24 mouse cellular contexts compared by ENCODE assay signal in the genomic region with DNA sequence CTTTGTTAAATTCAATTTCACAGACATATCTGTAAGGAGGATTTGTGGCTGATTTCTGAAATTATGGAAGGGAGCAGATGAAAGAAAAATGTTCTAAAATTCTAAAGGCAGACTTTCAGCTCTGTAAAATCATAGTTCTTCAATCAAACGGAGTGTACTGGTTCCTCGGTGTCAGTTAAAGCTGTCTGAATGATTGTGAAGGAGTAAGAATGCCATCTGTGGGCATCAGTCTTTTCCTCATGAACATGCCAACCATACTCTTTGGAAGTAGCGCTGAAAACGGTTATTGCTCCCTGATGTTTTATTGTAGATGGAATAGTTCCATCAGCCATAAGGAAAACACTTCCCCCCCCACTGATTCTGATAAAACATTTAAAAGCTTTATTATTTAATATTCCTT.
DNase-seq lines count a peak whose midpoint lies in the region; ATAC-seq and TF ChIP-seq lines count a peak whose summit lies in the region.
"Had no signal": no experiment of that assay in that cellular context is flagged by ENCODE, and none has a peak within 500 bp of the region (broad histone marks: within the 10 kb centered on the region; RNA-seq: fewer than 3 reads in every experiment).

No protein-coding gene starts in this region.

- no peak overlapping the region for H3K4me2 ChIP-seq in forebrain, embryonic 14.5 days (ENCODE audit: low read length)
- no peak overlapping the region for H3K4me2 ChIP-seq in forebrain, embryonic 13.5 days
- no peak overlapping the region for H3K4me2 ChIP-seq in forebrain, postnatal 0 days (ENCODE audit: low read depth)
- no peak overlapping the region for H3K4me2 ChIP-seq in midbrain, postnatal 0 days (ENCODE audit: low read depth, low read length, poor library complexity, severe bottlenecking)
- H3K4me2 ChIP-seq in midbrain, embryonic 14.5 days (ENCODE audit: low read length) = no peak overlapping the region
- H3K4me2 ChIP-seq: embryonic facial prominence, embryonic 13.5 days; heart, embryonic 11.5 days; hindbrain, embryonic 12.5 days; hindbrain, embryonic 15.5 days had no signal

- no peaks in the 10 kb centered on the region for H3K4me1 ChIP-seq in forebrain, embryonic 14.5 days (ENCODE audit: control insufficient read depth, insufficient read depth, low read length)
- no peaks in the 10 kb centered on the region for H3K4me1 ChIP-seq in forebrain, embryonic 13.5 days
- no peaks in the 10 kb centered on the region for H3K4me1 ChIP-seq in forebrain, postnatal 0 days (ENCODE audit: insufficient read depth)
- no peaks in the 10 kb centered on the region for H3K4me1 ChIP-seq in forebrain, embryonic 10.5 days
- no peaks in the 10 kb centered on the region for H3K4me1 ChIP-seq in midbrain, postnatal 0 days (ENCODE audit: insufficient read depth, low read length)
- H3K4me1 ChIP-seq in midbrain, embryonic 14.5 days (ENCODE audit: control insufficient read depth, insufficient read depth, low read length) = no peaks in the 10 kb centered on the region
- H3K4me1 ChIP-seq: embryonic facial prominence, embryonic 10.5 days; embryonic facial prominence, embryonic 13.5 days; hindbrain, embryonic 12.5 days; hindbrain, embryonic 15.5 days had no signal

- H3K9ac ChIP-seq in forebrain, embryonic 14.5 days (ENCODE audit: low read length) = no peak overlapping the region
- H3K9ac ChIP-seq in forebrain, embryonic 13.5 days = no peak overlapping the region
- no peak overlapping the region for H3K9ac ChIP-seq in forebrain, postnatal 0 days
- no peak overlapping the region for H3K9ac ChIP-seq in midbrain, postnatal 0 days (replicated peaks; ENCODE audit: low read length, poor library complexity, severe bottlenecking)
- H3K9ac ChIP-seq in midbrain, embryonic 14.5 days (replicated peaks; ENCODE audit: low read length) = no peak overlapping the region
- H3K9ac ChIP-seq: embryonic facial prominence, embryonic 13.5 days; hindbrain, embryonic 12.5 days; hindbrain, embryonic 15.5 days had no signal

- WGBS in forebrain, embryonic 14.5 days = 71% methylated on average over 4 of the region's 4 CpGs
- WGBS in forebrain, embryonic 13.5 days = 87% methylated on average over 4 of the region's 4 CpGs
- 54% methylated on average over 4 of the region's 4 CpGs for WGBS in forebrain, postnatal 0 days
- 85% methylated on average over 4 of the region's 4 CpGs for WGBS in forebrain, embryonic 10.5 days
- WGBS in midbrain, postnatal 0 days = 75% methylated on average over 4 of the region's 4 CpGs
- WGBS in midbrain, embryonic 14.5 days = 87% methylated on average over 4 of the region's 4 CpGs

- intact Hi-C loops in left cerebral cortex, postnatal 36 days (cut with DNase I) = no loop called here

- H3K27me3 ChIP-seq in forebrain, embryonic 14.5 days (replicated peaks; ENCODE audit: control insufficient read depth, insufficient read depth, low read length) = no peaks in the 10 kb centered on the region
- H3K27me3 ChIP-seq in forebrain, embryonic 13.5 days = no peaks in the 10 kb centered on the region
- H3K27me3 ChIP-seq in forebrain, postnatal 0 days (ENCODE audit: insufficient read depth, low read length) = no peaks in the 10 kb centered on the region
- H3K27me3 ChIP-seq in forebrain, embryonic 10.5 days (ENCODE audit: poor library complexity, severe bottlenecking) = no peaks in the 10 kb centered on the region
- H3K27me3 ChIP-seq in midbrain, postnatal 0 days (ENCODE audit: insufficient read depth, low read length) = no peaks in the 10 kb centered on the region
- H3K27me3 ChIP-seq in midbrain, embryonic 14.5 days (ENCODE audit: control insufficient read depth, insufficient read depth, low read length) = no peaks in the 10 kb centered on the region
- H3K27me3 ChIP-seq: embryonic facial prominence, embryonic 13.5 days; hindbrain, embryonic 12.5 days; hindbrain, embryonic 15.5 days had no signal

- DNase-seq in forebrain, embryonic 14.5 days (ENCODE audit: low spot score) = peak; percentile 30
- peak; percentile 41 for DNase-seq in forebrain, postnatal 0 days
- DNase-seq in forebrain, embryonic 10.5 days (ENCODE audit: extremely low spot score, low spot score) = no peak
- DNase-seq in midbrain, postnatal 0 days (ENCODE audit: low spot score) = peak; percentile 3
- no peak for DNase-seq in midbrain, embryonic 14.5 days
- no peak for DNase-seq in left cerebral cortex, postnatal 36 days (ENCODE audit: low spot score in 2 of 2)
- DNase-seq: adrenal gland, adult 8-10 months; adrenal gland, postnatal 25 days; cerebellum, adult 11-12 months; cerebellum, adult 8-10 months; cerebellum, postnatal 10 days; cerebellum, postnatal 36 days; embryo, embryonic 11 days; gastrocnemius, adult 2 months; gastrocnemius, postnatal 14 days; heart, adult 11 months had no signal

- no peak for TF ChIP-seq CTCF in forebrain, postnatal 0 days (IDR thresholded peaks at IDR 0.05; ENCODE audit: low read depth)
- TF ChIP-seq CTCF in midbrain, postnatal 0 days (IDR thresholded peaks at IDR 0.05) = no peak

- no peak overlapping the region for H3K4me3 ChIP-seq in forebrain, embryonic 14.5 days (ENCODE audit: low read depth, low read length)
- no peak overlapping the region for H3K4me3 ChIP-seq in forebrain, embryonic 13.5 days
- H3K4me3 ChIP-seq in forebrain, postnatal 0 days (ENCODE audit: low read depth, low read length) = no peak overlapping the region
- no peak overlapping the region for H3K4me3 ChIP-seq in forebrain, embryonic 10.5 days
- H3K4me3 ChIP-seq in midbrain, postnatal 0 days (ENCODE audit: low read depth, low read length) = no peak overlapping the region
- no peak overlapping the region for H3K4me3 ChIP-seq in midbrain, embryonic 14.5 days (replicated peaks; ENCODE audit: low read depth, low read length)
- H3K4me3 ChIP-seq: embryonic facial prominence, embryonic 10.5 days; embryonic facial prominence, embryonic 13.5 days; erythroblast, embryonic 14.5 days; gastrocnemius, adult 2 months; hindbrain, embryonic 12.5 days; hindbrain, embryonic 15.5 days had no signal

- no peak overlapping the region for H3K27ac ChIP-seq in forebrain, embryonic 14.5 days (ENCODE audit: low read depth, low read length)
- no peak overlapping the region for H3K27ac ChIP-seq in forebrain, embryonic 13.5 days
- H3K27ac ChIP-seq in forebrain, postnatal 0 days (ENCODE audit: low read depth, low read length) = no peak overlapping the region
- H3K27ac ChIP-seq in forebrain, embryonic 10.5 days = no peak overlapping the region
- no peak overlapping the region for H3K27ac ChIP-seq in midbrain, postnatal 0 days (ENCODE audit: low read depth, low read length)
- no peak overlapping the region for H3K27ac ChIP-seq in midbrain, embryonic 14.5 days (replicated peaks; ENCODE audit: low read depth, low read length)
- H3K27ac ChIP-seq: embryonic facial prominence, embryonic 10.5 days; embryonic facial prominence, embryonic 13.5 days; gastrocnemius, adult 2 months; hindbrain, embryonic 12.5 days; hindbrain, embryonic 15.5 days had no signal

- no peaks in the 10 kb centered on the region for H3K9me3 ChIP-seq in forebrain, embryonic 14.5 days (replicated peaks; ENCODE audit: control insufficient read depth, low read length)
- H3K9me3 ChIP-seq in forebrain, embryonic 13.5 days (replicated peaks) = no peaks in the 10 kb centered on the region
- no peaks in the 10 kb centered on the region for H3K9me3 ChIP-seq in forebrain, postnatal 0 days (ENCODE audit: low read length)
- H3K9me3 ChIP-seq in forebrain, embryonic 10.5 days = no peaks in the 10 kb centered on the region
- H3K9me3 ChIP-seq in midbrain, postnatal 0 days (ENCODE audit: low read length) = no peaks in the 10 kb centered on the region
- no peaks in the 10 kb centered on the region for H3K9me3 ChIP-seq in midbrain, embryonic 14.5 days (ENCODE audit: control insufficient read depth, low read length)
- H3K9me3 ChIP-seq: embryonic facial prominence, embryonic 10.5 days; embryonic facial prominence, embryonic 13.5 days; hindbrain, embryonic 12.5 days; hindbrain, embryonic 15.5 days had no signal

- no peaks in the 10 kb centered on the region for H3K36me3 ChIP-seq in forebrain, embryonic 14.5 days (ENCODE audit: control insufficient read depth, insufficient read depth, low read length)
- H3K36me3 ChIP-seq in forebrain, embryonic 13.5 days (ENCODE audit: poor library complexity, severe bottlenecking) = no peaks in the 10 kb centered on the region
- H3K36me3 ChIP-seq in forebrain, postnatal 0 days (ENCODE audit: insufficient read depth) = no peaks in the 10 kb centered on the region
- H3K36me3 ChIP-seq in forebrain, embryonic 10.5 days (replicated peaks) = no peaks in the 10 kb centered on the region
- H3K36me3 ChIP-seq in midbrain, postnatal 0 days (ENCODE audit: insufficient read depth, low read length) = no peaks in the 10 kb centered on the region
- no peaks in the 10 kb centered on the region for H3K36me3 ChIP-seq in midbrain, embryonic 14.5 days (ENCODE audit: control insufficient read depth, insufficient read depth, low read length)
- H3K36me3 ChIP-seq: embryonic facial prominence, embryonic 10.5 days; embryonic facial prominence, embryonic 13.5 days; hindbrain, embryonic 12.5 days; hindbrain, embryonic 15.5 days had no signal

- ATAC-seq in forebrain, embryonic 14.5 days = no peak
- no peak for ATAC-seq in forebrain, embryonic 13.5 days
- peak; percentile 73 for ATAC-seq in forebrain, postnatal 0 days
- no peak for ATAC-seq in midbrain, postnatal 0 days (ENCODE audit: low FRiP score)
- no peak for ATAC-seq in midbrain, embryonic 14.5 days (ENCODE audit: low FRiP score, low TSS enrichment)
- ATAC-seq: activated CD4-positive, CD25-positive, alpha-beta regulatory T cell, adult 4 months had no signal

Comparison
In these comparisons a context has a peak if more than half of its experiments do, and no peak if none do; other contexts are left out.
1. DNase-seq: peak in forebrain, embryonic 14.5 days (single experiment), forebrain, postnatal 0 days (single experiment) and midbrain, postnatal 0 days (single experiment); none in forebrain, embryonic 10.5 days (single experiment), midbrain, embryonic 14.5 days (single experiment) and left cerebral cortex, postnatal 36 days (0 of 2).